Mouse (Mus musculus) CH12.LX (cell line): ENCODE measurements around the gene Ptgir.

Experiments used
- CHD2 ChIP-seq: IDR thresholded peaks from 2 replicates; pipeline ENCODE4 v1.6.1; 2011; ENCODE audit warnings: low read length, improper control_type of control experiment
- CTCF ChIP-seq, 2 experiments: IDR thresholded peaks in 1 of 2; conservative IDR thresholded peaks in 1 of 2; 2 replicates each; pipeline ENCODE4 v1.5.1; 2011 to 2012; ENCODE audit warnings: low read depth in 2 of 2, low read length in 2 of 2, improper control_type of control experiment in 1 of 2, inconsistent platforms in 1 of 2, mild to moderate bottlenecking in 1 of 2, moderate library complexity in 1 of 2
- E2F4 ChIP-seq: IDR thresholded peaks from 2 replicates; pipeline ENCODE4 v1.6.1; 2011; ENCODE audit warnings: low read depth, low read length, improper control_type of control experiment; ENCODE audit not compliant: insufficient replicate concordance
- ELF1 ChIP-seq: IDR thresholded peaks from 2 replicates; pipeline ENCODE4 v1.6.1; 2014; ENCODE audit warnings: low read depth, mild to moderate bottlenecking, inconsistent platforms, low read length, improper control_type of control experiment
- EP300 ChIP-seq: IDR thresholded peaks from 2 replicates; pipeline ENCODE4 v1.6.1; 2011; ENCODE audit warnings: low read length, improper control_type of control experiment
- ETS1 ChIP-seq: conservative IDR thresholded peaks from 2 replicates; pipeline ENCODE4 v1.6.1; 2012; ENCODE audit warnings: low read depth, mild to moderate bottlenecking, inconsistent platforms, low read length, improper control_type of control experiment, moderate library complexity
- IRF4 ChIP-seq: IDR thresholded peaks from 2 replicates; pipeline ENCODE4 v1.6.1; 2014; ENCODE audit warnings: low read depth, mild to moderate bottlenecking, inconsistent platforms, low read length, improper control_type of control experiment
- MEF2A ChIP-seq: IDR thresholded peaks from 2 replicates; pipeline ENCODE4 v1.6.1; 2014; ENCODE audit warnings: low read depth, mild to moderate bottlenecking, inconsistent platforms, low read length, improper control_type of control experiment, borderline replicate concordance
- POLR2A ChIP-seq: IDR thresholded peaks from 2 replicates; pipeline ENCODE4 v1.6.1; 2011; ENCODE audit warnings: low read depth, mild to moderate bottlenecking, improper control_type of control experiment, low read length
- RCOR1 ChIP-seq: conservative IDR thresholded peaks from 2 replicates; pipeline ENCODE4 v1.6.1; 2012; ENCODE audit warnings: low read depth, mild to moderate bottlenecking, inconsistent platforms, low read length, improper control_type of control experiment
- SMC3 ChIP-seq: IDR thresholded peaks from 2 replicates; pipeline ENCODE4 v1.6.1; 2011; ENCODE audit warnings: low read depth, low read length, improper control_type of control experiment
- TCF12 ChIP-seq: IDR thresholded peaks from 2 replicates; pipeline ENCODE4 v1.6.1; 2014; ENCODE audit warnings: low read depth, mild to moderate bottlenecking, inconsistent platforms, low read length, improper control_type of control experiment
- UBTF ChIP-seq: IDR thresholded peaks from 2 replicates; pipeline ENCODE4 v1.6.1; 2012; ENCODE audit warnings: low read depth, mild to moderate bottlenecking, inconsistent platforms, low read length, improper control_type of control experiment, moderate library complexity
- ZC3H11A ChIP-seq: IDR thresholded peaks from 2 replicates; pipeline ENCODE4 v1.6.1; 2012; ENCODE audit warnings: low read depth, mild to moderate bottlenecking, inconsistent platforms, low read length, improper control_type of control experiment

- TF ChIP-seq TCF12 = no peak
- no peak for TF ChIP-seq IRF4
- no peak; the same call in 1 of the 2 replicates for TF ChIP-seq POLR2A
- TF ChIP-seq CTCF (conservative IDR thresholded peaks at IDR 0.05 in 1 of 2, IDR thresholded peaks at IDR 0.05 in 1 of 2; ENCODE audit: low read depth in 2 of 2, low read length in 2 of 2) = no peak
- TF ChIP-seq E2F4 = no peak
- no peak for TF ChIP-seq EP300
- TF ChIP-seq RCOR1 = no peak
- TF ChIP-seq UBTF = no peak
- TF ChIP-seq MEF2A = no peak
- TF ChIP-seq ZC3H11A = no peak
- TF ChIP-seq SMC3 = no peak
- no peak for TF ChIP-seq ETS1
- TF ChIP-seq CHD2 = no peak
- TF ChIP-seq ELF1 = no peak
Observed at GRCm38 (mm10) chr7:16875326-16875725, 31.0 kb upstream of the Ptgir start.
